Mouse (Mus musculus) stomach, embryonic 14.5 days (tissue): Measurements from ENCODE around the gene Bach2. TPM values are rescaled to one million over a fixed set of nuclear protein-coding genes. Genes with fewer than 3 reads are reported as not detected.
A peak's percentile ranks its signal among the peaks of the same experiment; 100 is the strongest.

ENCODE experiments used
- ATAC-seq: fragments of 200-750 bp; cut with Nextera tagmentation; 2 replicates; pipeline ENCODE4 v1.8.0; 2017; ENCODE audit warnings: low read depth, moderate TSS enrichment; ENCODE audit not compliant: insufficient number of reproducible peaks, insufficient read depth, low FRiP score
- H3K27ac ChIP-seq: fragments of 300-500 bp; sonication (generic); 2 replicates; pipeline ENCODE4 v1.5.1; 2014; ENCODE audit warnings: mild to moderate bottlenecking, low read length, moderate library complexity, mixed read lengths
- H3K27me3 ChIP-seq: fragments of 300-500 bp; sonication (generic); 2 replicates; pipeline ENCODE4 v1.6.1; 2014; ENCODE audit warnings: low read length, control low read depth, mixed read lengths; ENCODE audit not compliant: control insufficient read depth, insufficient read depth
- H3K36me3 ChIP-seq: fragments of 300-500 bp; sonication (generic); 2 replicates; pipeline ENCODE4 v1.6.1; 2014; ENCODE audit warnings: mild to moderate bottlenecking, control low read depth, low read length, moderate library complexity, mixed read lengths; ENCODE audit not compliant: control insufficient read depth, insufficient read depth
- H3K4me1 ChIP-seq: fragments of 300-500 bp; sonication (generic); 2 replicates; pipeline ENCODE4 v1.6.1; 2014; ENCODE audit warnings: low read length, control low read depth, mixed read lengths; ENCODE audit not compliant: control insufficient read depth, insufficient read depth
- H3K4me2 ChIP-seq: fragments of 300-500 bp; sonication (generic); replicated peaks from 2 replicates; pipeline ENCODE4 v1.6.1; 2014; ENCODE audit warnings: low read depth, low read length, control low read depth
- H3K4me3 ChIP-seq: fragments of 300-500 bp; sonication (generic); 2 replicates; pipeline ENCODE4 v1.5.1; 2014; ENCODE audit warnings: low read depth, low read length, control low read depth
- H3K9ac ChIP-seq: fragments of 300-500 bp; sonication (generic); replicated peaks from 2 replicates; pipeline ENCODE4 v1.6.1; 2014; ENCODE audit warnings: low read depth, mild to moderate bottlenecking, control low read depth, low read length, moderate library complexity, mixed read lengths
- H3K9me3 ChIP-seq: fragments of 300-500 bp; sonication (generic); 2 replicates; pipeline ENCODE4 v1.6.1; 2016; ENCODE audit warnings: low read depth, low read length, control low read depth; ENCODE audit not compliant: control insufficient read depth
- WGBS: fragments of 180-500 bp; shearing (Covaris S2); extraction: QIAGEN DNeasy Blood & Tissue Kit; methylation state at CpG from one replicate; pipeline ENCODE4 v1.1.7; 2014; 5-methylcytosine and 5-hydroxymethylcytosine counted together
- polyA plus RNA-seq: library from polyadenylated mRNA; unstranded; fragments of >200 nt; fragmentation: Nextera tagmentation; extraction: Ambion mirVana; gene quantifications from 2 replicates; pipeline ENCODE4 v1.2.1, GENCODE M21; 2014

The Bach2 gene
- polyA plus RNA-seq, 1 experiment from 2014 or later: 8.4 TPM

GRCm38 (mm10) chr4:32368345-32368744 lies 129.7 kb downstream of the Bach2 start:
- no peak overlapping the region for H3K4me3 ChIP-seq
- H3K4me1 ChIP-seq: peaks cover 15% of the 10 kb centered on the region
- 49% methylated on average over 8 of the region's 8 CpGs for WGBS
- H3K36me3 ChIP-seq: no peaks in the 10 kb centered on the region
- no peak overlapping the region for H3K27ac ChIP-seq
- no peak overlapping the region for H3K9ac ChIP-seq
- H3K4me2 ChIP-seq: no peak overlapping the region
- no peaks in the 10 kb centered on the region for H3K9me3 ChIP-seq
- H3K27me3 ChIP-seq: no peaks in the 10 kb centered on the region
- ATAC-seq: no peak

DNA sequence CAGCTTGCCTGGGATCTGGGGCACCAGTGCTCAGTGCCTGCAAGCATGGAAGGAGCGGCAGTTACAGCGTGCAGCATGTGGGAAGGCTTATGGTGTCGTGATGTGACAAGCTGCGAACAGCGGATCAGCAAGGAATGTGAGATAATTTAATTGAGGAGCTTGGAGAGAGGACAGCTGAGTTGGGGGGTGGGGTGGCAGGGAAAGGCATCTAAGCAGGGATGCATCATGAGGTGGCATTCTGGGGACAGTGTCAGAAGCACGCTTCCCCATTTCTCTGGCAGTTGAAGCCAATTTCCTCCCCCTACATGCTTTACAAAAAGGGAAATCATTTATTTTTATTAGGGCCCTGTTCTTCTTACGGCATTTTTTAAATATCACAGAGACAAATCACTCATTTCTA lies 134.5 kb downstream of the Bach2 start:
- Histone ChIP-seq H3K4me3 (no peak overlapping the region), H3K27ac (0 out of 2 replicates have a peak overlapping the region, but pooled peaks have one; percentile 27), H3K9ac (no peak overlapping the region), H3K27me3 (no peaks in the 10 kb centered on the region), H3K4me2 (no peak overlapping the region), H3K9me3 (no peaks in the 10 kb centered on the region), H3K36me3 (no peaks in the 10 kb centered on the region), H3K4me1 (peaks cover 12% of the 10 kb centered on the region)
- 30% methylated on average over 7 of the region's 7 CpGs for WGBS
- ATAC-seq: no peak

DNA sequence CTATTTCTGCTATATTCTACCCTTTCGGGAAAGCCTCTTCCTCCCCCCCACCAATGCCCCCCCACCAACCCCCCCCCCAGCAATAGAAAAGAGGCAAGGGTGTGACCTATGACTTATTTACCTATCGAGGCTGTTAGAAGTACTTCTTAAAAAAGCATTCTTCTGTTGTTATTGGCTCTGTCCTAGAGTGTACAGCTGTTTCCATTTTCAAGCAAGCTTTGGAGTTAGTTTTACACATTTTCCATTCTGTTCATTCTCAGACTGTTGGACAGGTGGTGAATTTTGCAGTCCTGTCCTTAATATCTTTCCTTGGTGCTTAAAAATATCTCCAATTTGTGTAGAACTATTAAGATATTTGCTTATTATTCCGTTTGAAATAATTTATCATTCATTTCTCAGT lies 134.9 kb downstream of the Bach2 start:
- Histone ChIP-seq H3K36me3 (no peaks in the 10 kb centered on the region), H3K9ac (no peak overlapping the region), H3K27me3 (no peaks in the 10 kb centered on the region), H3K27ac (no peak overlapping the region), H3K4me2 (no peak overlapping the region), H3K4me3 (no peak overlapping the region), H3K9me3 (no peaks in the 10 kb centered on the region), H3K4me1 (peaks cover 12% of the 10 kb centered on the region)
- WGBS: 42% methylated on average over 3 of the region's 3 CpGs
- ATAC-seq: no peak

DNA sequence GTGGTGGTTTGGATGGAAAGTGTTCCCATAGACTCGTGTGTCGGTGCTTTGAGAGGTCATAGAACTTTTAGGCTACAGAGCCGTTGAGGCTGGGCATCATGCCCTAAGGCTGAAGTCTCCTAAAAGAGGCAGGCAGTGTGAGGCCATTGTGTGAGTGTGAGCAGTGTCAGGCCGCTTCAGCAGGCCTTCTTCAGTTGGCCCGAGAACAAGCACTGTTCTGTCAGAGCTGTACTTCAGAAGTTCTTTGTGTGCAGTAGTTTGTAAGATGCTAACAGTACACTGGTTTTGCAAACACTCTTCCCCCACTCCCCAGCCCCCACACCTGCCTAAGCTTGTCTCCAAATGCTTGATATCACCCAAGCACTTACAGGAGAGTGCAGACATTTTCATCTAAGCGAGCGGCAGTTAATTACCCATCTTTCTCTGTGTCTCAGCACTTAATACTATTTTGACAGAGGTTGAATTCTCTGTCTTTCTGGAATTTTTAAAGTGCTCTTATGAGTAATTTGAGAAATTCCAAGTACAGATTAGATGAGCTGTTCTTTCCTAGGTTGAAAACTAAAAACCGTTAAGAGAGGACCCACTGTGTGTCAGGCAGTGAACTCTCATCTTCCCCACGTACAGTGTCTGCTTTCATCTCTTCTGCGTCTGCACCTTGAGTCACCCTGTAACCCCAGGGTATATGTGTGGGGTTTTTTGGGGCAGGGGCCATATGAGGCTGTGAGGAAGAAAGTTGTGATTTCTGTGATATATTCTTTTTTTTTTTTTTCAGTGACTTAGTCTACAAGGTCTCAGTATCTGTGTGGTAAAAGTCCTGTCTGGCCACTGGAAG lies 136.4 kb downstream of the Bach2 start:
- Histone ChIP-seq H3K4me2 (no peak overlapping the region), H3K4me3 (no peak overlapping the region), H3K27ac (no peak overlapping the region), H3K27me3 (no peaks in the 10 kb centered on the region), H3K36me3 (no peaks in the 10 kb centered on the region), H3K4me1 (peaks cover 12% of the 10 kb centered on the region), H3K9me3 (no peaks in the 10 kb centered on the region), H3K9ac (no peak overlapping the region)
- 62% methylated on average over 10 of the region's 10 CpGs for WGBS
- ATAC-seq: no peak

DNA sequence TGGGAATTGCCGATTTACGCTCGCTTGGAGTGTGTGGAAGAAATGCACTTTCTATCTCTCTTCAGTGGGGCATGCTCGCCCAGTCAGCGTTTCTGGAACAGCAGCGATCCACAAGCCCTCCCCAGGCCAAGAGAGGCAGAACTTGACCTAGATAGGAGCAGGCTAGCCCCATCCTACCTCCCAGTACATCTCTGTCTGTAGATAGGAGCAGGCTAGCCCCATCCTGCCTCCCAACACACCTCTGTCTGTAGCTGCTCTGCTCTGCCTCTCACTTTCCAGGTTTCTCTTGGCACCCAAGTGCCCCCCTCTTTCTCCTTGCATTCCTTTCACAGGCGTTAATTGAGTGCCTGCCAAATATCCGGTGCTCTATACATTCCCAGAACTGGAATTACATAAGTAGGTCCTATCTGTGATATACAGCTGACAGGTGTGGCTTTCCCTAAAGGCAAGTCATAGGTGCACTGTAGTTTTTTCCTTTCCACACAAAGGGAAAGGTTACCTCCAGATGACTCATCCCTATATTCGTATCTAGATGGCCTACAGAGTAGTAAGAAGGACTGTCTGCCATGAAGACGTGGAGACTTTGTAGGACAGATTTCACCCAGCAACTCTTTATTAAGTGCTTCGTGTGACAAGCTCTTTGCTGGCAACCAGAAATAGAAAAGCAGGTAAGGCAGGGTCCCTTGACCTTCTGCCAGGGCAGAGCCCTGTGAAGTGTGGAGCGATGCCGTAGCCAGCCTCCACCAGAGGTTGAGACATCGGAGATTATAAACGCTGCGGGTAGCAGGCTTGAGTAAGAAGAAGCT lies 137.3 kb downstream of the Bach2 start:
- Histone ChIP-seq H3K9me3 (no peaks in the 10 kb centered on the region), H3K9ac (no peak overlapping the region), H3K4me2 (no peak overlapping the region), H3K36me3 (no peaks in the 10 kb centered on the region), H3K27me3 (no peaks in the 10 kb centered on the region), H3K4me1 (peaks cover 10% of the 10 kb centered on the region), H3K4me3 (no peak overlapping the region), H3K27ac (no peak overlapping the region)
- 81% methylated on average over 16 of the region's 16 CpGs for WGBS
- 0 out of 2 replicates have a peak, but pooled peaks have one; percentile 37 for ATAC-seq

- Histone ChIP-seq H3K4me1 (peaks cover 10% of the 10 kb centered on the region), H3K4me2 (no peak overlapping the region), H3K36me3 (no peaks in the 10 kb centered on the region), H3K27me3 (no peaks in the 10 kb centered on the region), H3K9ac (no peak overlapping the region), H3K4me3 (no peak overlapping the region), H3K27ac (no peak overlapping the region), H3K9me3 (no peaks in the 10 kb centered on the region)
- ATAC-seq: no peak
- WGBS: 64% methylated on average over 6 of the region's 6 CpGs
Observed at GRCm38 (mm10) chr4:32376527-32376948, 137.9 kb downstream of the Bach2 start.

GRCm38 (mm10) chr4:32379140-32379539 lies 140.5 kb downstream of the Bach2 start:
- Histone ChIP-seq H3K36me3 (no peaks in the 10 kb centered on the region), H3K27ac (no peak overlapping the region), H3K9me3 (no peaks in the 10 kb centered on the region), H3K4me1 (0 out of 2 replicates have a peak, but pooled peaks cover 8% of the 10 kb centered on the region), H3K27me3 (no peaks in the 10 kb centered on the region), H3K9ac (no peak overlapping the region), H3K4me3 (no peak overlapping the region), H3K4me2 (no peak overlapping the region)
- ATAC-seq: no peak
- WGBS: 86% methylated on average over 7 of the region's 7 CpGs

DNA sequence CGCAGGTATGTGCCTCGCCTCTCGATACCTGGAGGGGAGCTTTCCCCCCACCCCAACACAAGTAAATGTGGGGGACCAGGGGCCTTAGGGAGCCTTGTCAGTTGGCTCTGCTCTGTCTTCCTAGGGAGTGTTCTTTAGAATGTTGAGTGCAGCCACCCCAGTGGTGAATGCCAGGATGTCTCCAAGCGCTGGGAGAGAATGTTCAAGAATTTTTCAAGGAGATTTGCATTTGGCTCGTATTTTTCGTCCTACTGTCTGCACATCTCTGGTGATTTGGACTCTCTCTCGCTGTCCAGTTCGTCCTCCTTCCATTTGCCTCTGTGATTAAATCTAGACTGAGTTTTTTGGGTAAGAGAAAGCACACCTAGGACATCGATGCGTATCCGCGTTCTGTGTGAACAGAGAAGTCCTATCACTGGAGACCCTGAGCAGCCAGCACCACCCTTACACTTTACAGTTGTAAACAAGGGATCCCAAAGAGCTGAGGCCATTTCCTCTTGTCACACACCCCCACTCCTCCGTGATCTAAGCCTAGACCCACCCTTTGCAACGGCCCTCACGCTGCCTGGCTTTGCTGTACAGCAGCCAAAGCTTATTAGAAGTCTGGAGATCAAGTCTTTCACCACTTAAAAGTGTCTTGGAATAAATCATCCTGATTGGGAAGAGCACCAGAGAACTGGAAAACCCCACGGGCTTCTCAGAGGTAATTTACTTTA lies 143.2 kb downstream of the Bach2 start:
- no peaks in the 10 kb centered on the region for H3K9me3 ChIP-seq
- H3K4me3 ChIP-seq: no peak overlapping the region
- no peak overlapping the region for H3K4me2 ChIP-seq
- 60% methylated on average over 16 of the region's 16 CpGs for WGBS
- H3K9ac ChIP-seq: no peak overlapping the region
- no peaks in the 10 kb centered on the region for H3K36me3 ChIP-seq
- H3K27ac ChIP-seq: no peak overlapping the region
- no peaks in the 10 kb centered on the region for H3K27me3 ChIP-seq
- peaks cover 10% of the 10 kb centered on the region; the same call in 1 of the 2 replicates for H3K4me1 ChIP-seq
- no peak for ATAC-seq
